Comparison of ENCODE assay signal across 15 mouse cellular contexts in genomic region chr2:151616551-151617329, GRCm38 (mm10). TPM values are rescaled to one million over a fixed set of nuclear protein-coding genes. Genes with fewer than 3 reads are reported as not detected.
DNase-seq lines count a peak whose midpoint lies in the region; ATAC-seq lines count a peak whose summit lies in the region.
"Had no signal": no experiment of that assay in that cellular context is flagged by ENCODE, and none has a peak within 500 bp of the region (broad histone marks: within the 10 kb centered on the region; RNA-seq: fewer than 3 reads in every experiment).

No protein-coding gene starts in this region.

- no peak overlapping the region for H3K4me2 ChIP-seq in forebrain, embryonic 12.5 days
- H3K4me2 ChIP-seq: embryonic facial prominence, embryonic 12.5 days; heart, embryonic 12.5 days; limb, embryonic 15.5 days had no signal

- peaks cover 5% of the 10 kb centered on the region; the same call in 1 of the 2 replicates for H3K4me1 ChIP-seq in forebrain, embryonic 12.5 days
- H3K4me1 ChIP-seq: heart, embryonic 12.5 days; limb, embryonic 15.5 days had no signal

- H3K27ac ChIP-seq in forebrain, embryonic 12.5 days = no peak overlapping the region
- H3K27ac ChIP-seq: embryonic facial prominence, embryonic 12.5 days; limb, embryonic 15.5 days had no signal

- no peaks in the 10 kb centered on the region for H3K27me3 ChIP-seq in forebrain, embryonic 12.5 days
- H3K27me3 ChIP-seq: limb, embryonic 15.5 days had no signal

- intact Hi-C loops in left cerebral cortex, postnatal 25 days (cut with DNase I) = loop anchor here (5.0 kb wide), 1 partner anchor 39 kb away; no protein-coding TSS in a partner anchor

- DNase-seq in gastrocnemius, adult 18-20 months (ENCODE audit: low spot score) = peak; percentile 56
- no peak for DNase-seq in gastrocnemius, postnatal 4 days (ENCODE audit: low spot score in 2 of 2)
- peak; percentile 67 to 68 for DNase-seq in left cerebral cortex, postnatal 25 days (ENCODE audit: low spot score in 2 of 2)
- DNase-seq in left cerebral cortex, adult 8-10 months (ENCODE audit: low spot score in 2 of 2) = no peak
- DNase-seq in MN1 (ENCODE audit: low spot score) = peak; percentile 45
- peak; percentile 13 to 21 for DNase-seq in kidney, postnatal 36 days
- no peak for DNase-seq in adrenal gland, adult 8-10 months
- DNase-seq: adrenal gland, postnatal 36 days; cerebellum, adult 18-20 months had no signal

- H3K9me3 ChIP-seq in forebrain, embryonic 12.5 days = no peaks in the 10 kb centered on the region
- H3K9me3 ChIP-seq: embryonic facial prominence, embryonic 12.5 days; heart, embryonic 12.5 days; limb, embryonic 15.5 days had no signal

- no peak; the same call in 1 of the 2 replicates for ATAC-seq in forebrain, embryonic 12.5 days (ENCODE audit: low FRiP score)
- ATAC-seq: forebrain, embryonic 16.5 days had no signal

- H3K36me3 ChIP-seq in forebrain, embryonic 12.5 days (replicated peaks) = no peaks in the 10 kb centered on the region
- H3K36me3 ChIP-seq: embryonic facial prominence, embryonic 12.5 days; heart, embryonic 12.5 days; limb, embryonic 15.5 days had no signal

- no peak overlapping the region for H3K4me3 ChIP-seq in forebrain, embryonic 12.5 days (replicated peaks)
- H3K4me3 ChIP-seq: embryonic facial prominence, embryonic 12.5 days; heart, embryonic 12.5 days; limb, embryonic 15.5 days had no signal

- 70% methylated on average over 6 of the region's 6 CpGs for WGBS in forebrain, embryonic 12.5 days

- H3K9ac ChIP-seq in forebrain, embryonic 12.5 days = no peak overlapping the region
- H3K9ac ChIP-seq: embryonic facial prominence, embryonic 12.5 days; heart, embryonic 12.5 days; limb, embryonic 15.5 days had no signal

RNA-seq across cellular contexts. Expression of gene Snph, which starts 15.7 kb away (rescaled TPM):
- total RNA-seq in gastrocnemius, adult 18-20 months (2021) = 10 to 100 TPM; 30.7 to 33.2 TPM
- 1 to 10 TPM; 3.2 to 3.7 TPM for total RNA-seq in gastrocnemius, postnatal 4 days (2021)
- total RNA-seq in left cerebral cortex, postnatal 25 days (2021) = 100 to 1,000 TPM; 293 to 301 TPM
- total RNA-seq in left cerebral cortex, adult 8-10 months (2022) = 100 to 1,000 TPM; 275 to 336 (median 309) TPM
- 10 to 100 TPM; 12.5 to 39.1 (median 22.8) TPM for total RNA-seq in adrenal gland, adult 8-10 months (2022)
- 3.5 and 4.3 TPM in 2 replicates for polyA plus RNA-seq in forebrain, embryonic 12.5 days (2016; fragmentation: Nextera tagmentation; extraction: Ambion mirVana)

RNA-seq across cellular contexts. Expression of gene Sdcbp2, which starts 44.3 kb away (rescaled TPM):
- total RNA-seq in gastrocnemius, adult 18-20 months (2021) = 1 to 10 TPM in 1 of 2 experiments, under 1 TPM in 1; 0.74 to 1.2 TPM
- 1 to 10 TPM; 1.5 to 1.8 TPM for total RNA-seq in gastrocnemius, postnatal 4 days (2021)
- 1 to 10 TPM; 1.3 to 1.9 TPM for total RNA-seq in left cerebral cortex, postnatal 25 days (2021)
- total RNA-seq in left cerebral cortex, adult 8-10 months (2022) = 1 to 10 TPM; 1.3 to 3.2 (median 2.4) TPM
- total RNA-seq in adrenal gland, adult 8-10 months (2022) = 1 to 10 TPM; 1.1 to 1.8 (median 1.3) TPM
- 0.55 and 0.98 TPM in 2 replicates for polyA plus RNA-seq in forebrain, embryonic 12.5 days (2016; fragmentation: Nextera tagmentation; extraction: Ambion mirVana)

RNA-seq across cellular contexts. Expression of gene Rad21l, which starts 51.6 kb away (rescaled TPM):
- total RNA-seq in gastrocnemius, adult 18-20 months (2021) = not detected
- not detected for total RNA-seq in gastrocnemius, postnatal 4 days (2021)
- under 1 TPM; 0.25 to 0.50 TPM for total RNA-seq in left cerebral cortex, postnatal 25 days (2021)
- 1 to 10 TPM; 1.8 to 2.5 (median 2.1) TPM for total RNA-seq in left cerebral cortex, adult 8-10 months (2022)
- under 1 TPM in 1 of 4 experiments, not detected in 3; 0.17 TPM for total RNA-seq in adrenal gland, adult 8-10 months (2022)
- 0.12 TPM in 1 of 2 replicates, not detected in the other for polyA plus RNA-seq in forebrain, embryonic 12.5 days (2016; fragmentation: Nextera tagmentation; extraction: Ambion mirVana)
- total RNA-seq: adrenal gland, postnatal 36 days had no signal
- polyA plus RNA-seq: embryonic facial prominence, embryonic 12.5 days; forebrain, embryonic 16.5 days; heart, embryonic 12.5 days; limb, embryonic 15.5 days; stomach, embryonic 16.5 days had no signal

Comparison
In these comparisons a context has a peak if more than half of its experiments do, and no peak if none do; other contexts are left out.
1. DNase-seq: peak in gastrocnemius, adult 18-20 months (single experiment), left cerebral cortex, postnatal 25 days (2 of 2), MN1 (single experiment) and kidney, postnatal 36 days (2 of 2); none in gastrocnemius, postnatal 4 days (0 of 2), left cerebral cortex, adult 8-10 months (0 of 2) and adrenal gland, adult 8-10 months (single experiment).
2. RNA of gene Snph, which starts 15.7 kb away (total RNA-seq): 275 to 336 TPM in left cerebral cortex, adult 8-10 months and 293 to 301 TPM in left cerebral cortex, postnatal 25 days; 30.7 to 33.2 TPM in gastrocnemius, adult 18-20 months, 12.5 to 39.1 TPM in adrenal gland, adult 8-10 months and 3.2 to 3.7 TPM in gastrocnemius, postnatal 4 days; every median in the first group is over 4 times any median in the second.